Mouse (Mus musculus) cerebellum, adult 8-10 months (tissue): Measurements from ENCODE around the gene Mfsd9.

ENCODE experiments used
- DNase-seq: peaks from one replicate; pipeline ENCODE4 v3.0.0; 2022

Gene Mfsd9

DNA sequence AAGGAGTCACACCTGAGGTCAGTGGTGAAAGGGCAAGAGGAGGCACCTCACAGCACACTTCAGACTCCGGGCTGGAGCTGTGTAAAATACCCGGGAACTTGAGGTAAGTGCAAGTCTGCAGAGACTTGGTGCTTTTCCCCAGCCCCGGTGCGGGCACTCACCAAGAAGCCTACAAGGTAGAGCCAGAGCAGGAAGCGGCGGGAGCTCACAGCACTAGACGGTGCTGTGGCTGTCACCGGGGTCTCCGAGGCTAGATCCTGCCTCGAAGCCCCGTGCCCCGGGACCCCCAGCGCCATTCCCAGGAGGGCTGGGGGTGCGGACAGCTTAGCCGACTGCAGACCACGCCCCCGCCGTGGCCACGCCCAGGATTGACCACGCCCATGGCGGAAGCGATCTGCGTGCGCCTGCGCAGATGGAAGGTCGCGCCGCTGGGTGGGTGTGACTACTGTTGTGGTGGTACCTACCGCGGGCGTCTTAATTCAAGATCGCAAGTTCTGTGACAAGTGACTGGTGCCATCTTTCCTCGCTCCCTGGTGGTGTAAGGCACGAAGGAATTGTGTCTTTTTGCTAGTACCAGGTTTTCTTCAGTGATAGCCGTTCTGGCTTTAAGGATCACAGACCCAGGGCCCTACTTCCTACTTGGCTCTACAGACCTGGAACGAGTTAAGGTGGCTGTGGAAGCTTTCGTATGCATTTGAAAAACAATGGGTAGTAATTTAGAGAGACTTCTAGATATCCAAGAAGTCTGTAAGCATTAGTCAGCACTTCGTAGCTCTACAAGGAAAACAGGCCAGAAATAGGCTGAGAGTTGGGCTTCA lies at the start of gene Mfsd9:
Gene Mfsd9 (minus strand): TSS at position 364 of the 818 bp plus-strand sequence.
- peak; percentile 59 for DNase-seq

DNA sequence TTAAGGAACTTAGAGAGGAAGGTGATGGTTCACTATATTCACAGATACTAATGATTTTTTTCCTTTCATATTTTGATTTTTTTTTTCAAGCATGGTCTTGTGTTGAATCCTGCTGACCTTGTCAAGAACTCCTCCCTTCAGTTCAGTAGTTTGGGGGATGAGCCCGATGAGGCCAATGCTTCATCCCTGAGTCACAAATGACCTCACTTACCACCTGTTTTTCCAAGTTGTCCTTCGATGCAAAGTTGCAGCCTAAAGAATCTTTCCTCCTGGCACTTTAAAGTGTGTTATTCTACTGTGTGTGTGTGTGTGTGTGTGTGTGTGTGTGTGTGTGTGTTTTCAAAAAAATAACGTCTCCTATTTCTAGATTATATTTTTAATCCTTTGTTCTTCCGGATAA lies 45.0 kb upstream of the Mfsd9 start:
- no peak for DNase-seq

DNA sequence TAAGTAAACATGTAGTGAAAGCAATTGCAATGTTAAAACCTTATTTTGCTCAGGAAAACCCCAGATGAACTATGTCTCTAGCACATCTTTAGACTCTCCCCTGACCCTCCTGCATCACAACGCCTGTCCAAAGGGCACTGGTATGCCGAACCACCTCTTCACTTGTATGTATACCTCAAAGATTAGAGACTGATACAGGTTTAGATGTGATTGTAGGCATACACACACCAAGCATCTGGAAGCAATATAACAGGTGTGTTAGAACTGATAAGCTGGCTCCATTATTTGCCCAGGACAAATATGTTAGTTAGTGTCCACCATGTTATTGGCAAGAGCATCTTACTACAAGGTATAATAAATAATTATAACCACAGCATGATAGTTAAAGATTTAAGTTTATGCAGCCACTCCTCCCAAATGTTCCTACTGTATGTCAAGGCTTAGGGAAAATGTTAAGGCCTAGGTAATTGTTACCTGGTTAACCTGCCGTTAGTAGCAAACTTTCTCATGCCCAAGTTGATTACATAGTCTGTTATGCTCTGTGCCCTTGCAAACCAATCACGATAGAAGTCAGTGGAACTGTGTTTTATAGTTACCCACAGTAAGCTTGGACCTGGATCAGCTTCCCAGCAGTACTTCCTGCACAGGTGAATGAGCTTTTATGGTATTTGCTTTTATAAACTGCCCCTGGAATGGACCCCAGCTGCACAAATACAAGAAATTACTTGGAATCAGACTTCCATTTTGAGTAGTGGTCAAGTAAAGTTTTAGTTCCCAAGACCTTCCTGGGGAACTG lies 40.4 kb upstream of the Mfsd9 start:
- no peak for DNase-seq

DNA sequence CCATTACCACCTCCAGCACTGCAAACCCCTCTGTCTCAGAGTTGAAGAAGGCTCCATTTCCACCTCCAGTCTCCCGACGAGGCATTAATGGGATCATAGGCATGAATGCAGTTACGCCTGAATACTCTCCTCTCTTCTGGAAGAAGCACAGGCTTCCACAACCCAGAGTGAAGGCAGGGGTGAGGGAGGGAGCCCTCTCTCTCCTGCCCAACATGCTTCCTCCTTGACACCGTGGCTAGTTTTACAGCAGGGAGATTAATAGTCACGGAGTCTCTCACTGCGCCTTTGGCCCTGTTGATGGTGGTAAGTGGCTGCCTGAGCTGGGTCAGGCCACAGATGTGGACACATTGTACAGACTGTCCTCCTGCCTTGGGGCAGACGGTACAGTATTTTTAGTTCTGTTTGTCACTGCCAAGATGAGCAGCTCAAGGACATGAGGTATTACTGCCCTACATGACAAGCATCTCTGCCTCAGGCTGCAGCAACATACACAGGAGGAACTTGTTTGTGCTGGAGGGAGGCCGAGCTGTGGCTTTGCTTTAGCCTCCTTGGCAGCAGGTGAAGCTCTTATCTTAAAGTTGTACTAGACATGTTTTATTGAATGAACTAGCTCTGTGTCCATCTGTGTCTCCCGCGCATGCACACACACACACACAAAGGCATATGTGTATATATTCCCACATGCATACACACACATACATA lies 38.9 kb upstream of the Mfsd9 start:
- no peak for DNase-seq

DNA sequence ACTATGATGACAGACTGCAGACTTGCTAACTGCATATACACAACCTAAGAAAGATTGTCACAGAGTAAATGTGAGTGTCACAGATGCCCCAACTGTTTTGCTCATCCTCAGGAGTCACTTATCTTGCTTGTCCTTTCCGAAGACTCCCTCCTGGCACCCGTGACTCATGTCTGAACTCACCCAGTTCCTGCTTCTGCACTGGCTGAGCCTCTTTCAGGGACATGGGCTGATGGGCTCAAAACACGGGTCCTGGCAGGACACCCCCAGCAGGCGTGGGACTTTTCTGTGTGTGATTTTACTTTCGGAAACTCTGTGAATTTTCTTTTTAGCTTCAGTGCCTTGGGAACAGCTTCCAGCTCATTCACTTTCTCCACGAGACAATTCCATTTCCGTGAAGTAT lies 35.3 kb upstream of the Mfsd9 start:
- DNase-seq: no peak

DNA sequence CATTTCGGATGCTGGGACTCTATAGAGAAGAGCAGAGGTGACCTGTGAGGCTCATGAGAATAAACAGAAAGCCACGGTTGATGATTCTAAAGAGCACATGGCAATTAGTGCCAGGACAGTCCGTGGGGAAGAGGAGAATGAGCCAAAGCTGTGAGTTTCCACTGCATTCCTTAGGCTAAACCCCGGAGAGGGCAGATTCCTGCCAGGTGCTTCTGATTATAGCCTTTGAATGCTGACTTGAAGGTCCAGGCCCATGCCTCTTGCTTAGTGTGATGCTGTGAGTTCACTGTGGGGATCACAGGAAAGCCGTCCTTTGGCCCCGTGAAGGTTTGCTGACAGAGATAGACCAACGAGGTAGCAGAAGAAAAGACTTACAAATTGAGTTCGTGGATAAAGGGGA lies 34.4 kb upstream of the Mfsd9 start:
- no peak for DNase-seq

DNA sequence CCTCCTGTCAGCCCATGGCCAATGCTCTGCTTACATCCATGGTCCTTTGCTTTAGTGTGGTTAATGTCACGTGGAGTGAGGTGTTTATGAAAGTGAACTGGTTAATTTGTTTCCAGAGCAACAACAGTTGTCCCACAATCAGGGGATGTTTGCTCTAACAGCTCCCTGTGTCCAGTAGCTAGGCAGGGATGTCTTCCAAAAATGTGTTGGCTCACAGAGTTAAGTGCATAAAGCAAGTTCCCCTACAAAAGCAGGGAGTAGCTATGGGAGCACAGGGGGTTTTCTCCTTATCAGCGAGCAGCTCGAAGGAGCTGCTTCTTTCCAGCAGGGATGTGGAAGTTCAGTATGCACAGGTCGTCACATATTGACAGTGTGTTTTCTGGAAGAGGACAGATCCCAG lies 34.0 kb upstream of the Mfsd9 start:
- no peak for DNase-seq

DNA sequence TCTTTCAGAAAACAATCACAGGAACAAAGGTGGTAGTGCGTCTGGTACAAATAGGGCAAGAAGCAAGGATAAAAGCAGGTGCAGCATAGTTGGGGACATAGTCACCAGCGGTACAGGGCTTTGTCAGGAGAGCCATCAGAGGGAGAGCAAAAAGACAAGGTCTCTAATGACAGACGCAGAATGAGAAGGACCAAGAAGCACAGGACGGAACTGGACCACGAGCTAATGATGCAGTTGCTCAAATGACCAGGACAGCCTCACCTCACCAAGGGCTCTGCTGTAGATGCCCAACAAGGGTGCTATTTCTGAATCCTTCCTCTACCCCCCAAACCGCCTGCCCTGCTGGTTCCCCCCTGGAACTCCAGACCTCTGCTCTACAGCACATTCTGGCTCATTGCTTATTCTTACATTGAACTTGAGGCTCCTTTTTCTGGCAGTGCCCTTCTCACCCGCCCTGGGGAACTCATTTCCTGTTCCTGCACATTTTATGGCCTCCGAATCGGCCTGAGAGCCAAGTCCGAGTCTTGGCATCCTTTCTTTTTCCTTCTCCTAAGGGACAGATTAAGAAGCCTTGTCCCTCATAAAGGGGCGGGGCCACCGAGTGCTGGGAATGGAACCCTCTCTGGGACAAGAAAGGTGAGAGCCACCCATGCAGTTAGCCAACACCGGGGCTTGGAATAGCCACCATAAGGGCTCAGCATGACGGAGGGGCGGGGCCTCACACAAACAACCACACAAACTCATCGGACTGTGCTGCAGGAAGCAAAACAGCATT lies 24.8 kb upstream of the Mfsd9 start:
- DNase-seq: no peak

DNA sequence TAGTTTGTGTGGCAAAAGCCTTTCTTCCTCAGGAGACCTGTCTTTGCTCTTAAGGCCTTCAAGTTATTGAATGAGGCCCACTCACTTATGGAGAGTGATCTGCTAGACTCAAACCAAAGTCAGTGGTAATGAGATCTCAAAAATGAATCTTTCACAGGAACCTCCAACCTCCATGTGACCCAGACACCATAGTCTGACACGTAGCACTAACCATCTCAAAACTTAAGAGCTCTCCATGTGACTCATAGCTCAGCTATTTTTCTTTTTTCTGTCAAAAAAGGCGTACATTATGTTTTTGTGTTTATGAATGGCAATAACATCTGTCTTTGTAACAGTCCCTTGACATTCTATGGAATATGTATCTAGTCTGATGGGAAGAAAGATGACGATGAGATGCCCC lies 18.2 kb upstream of the Mfsd9 start:
- no peak for DNase-seq

DNA sequence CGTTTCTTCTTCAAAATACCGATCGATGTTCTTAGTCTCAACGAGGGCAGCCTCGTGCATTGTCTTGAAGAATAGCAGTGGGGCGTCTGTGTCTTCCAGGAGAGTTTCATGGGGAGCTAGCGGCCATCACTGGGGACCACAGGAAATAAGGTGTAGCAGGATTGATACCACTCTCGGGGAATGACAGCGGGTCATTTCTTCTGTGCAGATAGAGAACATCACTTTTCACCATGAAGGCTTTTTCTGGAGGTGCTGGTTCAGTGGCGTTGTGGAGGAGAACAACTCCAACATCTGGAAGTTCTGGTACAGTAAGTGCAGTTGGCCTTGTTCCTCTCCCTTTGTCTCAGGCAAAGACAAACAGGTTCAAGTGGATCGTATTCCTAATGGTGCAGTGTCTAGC lies 15.4 kb upstream of the Mfsd9 start:
- DNase-seq: no peak

DNA sequence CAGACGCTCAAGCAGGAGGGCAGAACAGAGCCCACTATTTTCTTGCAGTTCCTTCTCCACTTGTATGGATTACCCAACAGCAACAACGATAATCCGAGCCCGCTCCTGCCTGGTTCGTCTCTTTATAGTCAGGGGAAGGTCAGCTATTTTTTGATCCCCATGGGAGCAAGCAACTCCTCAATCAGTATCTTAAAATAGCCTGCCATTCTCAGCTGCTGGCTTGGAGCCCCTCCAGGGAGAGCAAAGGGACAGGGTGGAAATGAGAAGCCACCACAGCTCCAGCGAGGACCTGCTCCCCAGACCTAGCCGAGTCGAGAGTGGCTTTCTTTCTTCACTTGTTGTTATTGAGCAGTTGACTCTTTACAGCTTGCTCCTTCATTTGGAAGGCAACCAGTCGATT lies 14.9 kb upstream of the Mfsd9 start, which contains the start of gene Tmem182:
Gene Tmem182 (plus strand): TSS at position 251 of the 400 bp plus-strand sequence.
- no peak for DNase-seq

DNA sequence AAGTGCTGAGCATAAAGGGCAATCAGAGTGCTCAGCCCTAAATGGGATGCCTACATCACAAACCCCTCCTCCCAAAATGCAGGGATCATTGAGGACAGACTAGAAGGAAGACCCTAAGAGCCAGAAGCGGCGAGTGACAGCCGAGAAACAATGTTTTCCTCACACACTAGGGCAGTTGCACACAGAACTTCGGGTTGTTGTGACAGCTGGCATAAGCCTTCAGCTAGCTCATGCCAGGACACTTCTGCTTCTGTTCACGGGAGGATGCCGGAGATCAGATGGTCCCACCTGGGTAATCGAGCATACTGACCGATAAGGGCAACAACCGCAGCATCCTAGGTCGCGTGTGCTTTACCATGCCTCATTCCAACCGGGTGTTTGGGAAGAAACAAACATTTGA lies 13.6 kb upstream of the Mfsd9 start:
- DNase-seq: no peak

DNA sequence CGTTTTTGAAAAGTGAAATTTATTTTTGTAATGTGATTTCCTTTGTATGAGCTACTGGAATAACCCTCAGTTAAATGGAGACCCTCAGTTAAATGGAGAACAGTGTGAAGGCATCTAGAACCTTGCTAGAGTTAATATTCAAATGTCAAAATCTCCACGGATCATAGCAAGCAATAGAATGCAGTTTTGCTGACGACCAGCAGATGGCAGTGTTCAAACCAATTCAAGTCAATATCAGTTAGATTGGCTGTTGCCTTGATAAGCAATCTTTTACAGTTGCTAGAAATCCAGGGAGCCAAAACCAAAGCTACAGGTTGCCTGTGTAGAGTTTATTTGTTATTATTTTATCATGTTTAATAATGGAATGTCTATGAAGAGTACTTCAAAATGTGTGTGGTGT lies 12.3 kb upstream of the Mfsd9 start:
- peak; percentile 25 for DNase-seq

DNA sequence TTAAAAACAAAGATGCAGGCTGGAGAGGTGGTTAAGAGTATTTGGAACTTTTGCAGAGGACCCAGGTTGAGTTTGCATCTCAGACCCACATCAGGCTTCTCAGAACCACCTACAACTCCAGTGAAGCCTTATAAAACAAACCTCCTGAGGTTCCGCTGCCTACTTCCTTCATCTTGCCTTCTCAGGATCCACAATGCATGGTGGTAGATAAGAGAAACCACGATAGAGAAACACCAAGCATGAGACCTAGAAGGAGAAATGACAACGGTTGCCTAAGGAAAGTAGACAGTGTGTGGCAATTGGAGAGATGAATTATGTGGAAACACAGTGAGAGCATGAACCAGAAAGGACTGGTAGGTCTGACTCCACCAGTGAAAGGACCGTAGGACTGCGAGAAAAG lies 10.4 kb upstream of the Mfsd9 start:
- DNase-seq: no peak

DNA sequence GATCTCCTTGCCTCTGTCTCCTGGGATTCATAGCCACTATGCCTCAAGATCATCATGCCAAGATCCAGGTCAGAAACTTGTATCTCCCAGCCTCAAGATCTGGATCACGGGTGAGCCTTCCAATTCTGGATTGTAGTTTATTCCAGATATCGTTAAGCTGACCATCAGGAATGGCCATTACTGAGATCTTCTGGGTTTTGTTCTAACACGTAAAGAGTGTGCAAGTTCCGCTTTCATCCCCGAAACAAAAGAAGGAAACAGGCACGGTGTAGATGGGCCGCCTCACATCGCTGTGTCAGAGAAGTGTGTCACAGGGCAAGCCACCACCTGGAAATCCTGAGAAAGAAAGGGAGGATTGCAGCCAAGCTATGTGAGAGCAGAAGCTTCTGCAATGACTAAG lies 8.6 kb upstream of the Mfsd9 start:
- no peak for DNase-seq

DNA sequence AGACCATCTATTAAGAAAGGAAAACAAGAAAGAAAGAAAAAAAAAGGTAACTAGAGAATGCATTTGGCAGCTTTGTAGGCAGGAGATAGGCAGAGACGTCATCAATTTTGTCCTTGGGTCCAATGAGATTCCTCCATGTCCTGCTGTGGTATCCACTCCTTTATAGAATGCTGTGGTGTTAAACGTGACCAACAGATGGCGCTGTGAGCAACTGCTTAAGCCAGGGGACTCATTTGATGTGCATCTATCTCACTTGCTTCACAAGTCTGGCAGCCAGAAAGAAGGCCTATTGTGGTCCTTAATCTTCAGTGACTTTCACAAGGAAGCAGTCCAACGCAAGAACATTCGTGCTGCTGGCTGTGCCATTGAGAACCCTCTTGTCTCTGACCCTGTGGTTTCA lies 6.9 kb upstream of the Mfsd9 start:
- peak; percentile 12 for DNase-seq

DNA sequence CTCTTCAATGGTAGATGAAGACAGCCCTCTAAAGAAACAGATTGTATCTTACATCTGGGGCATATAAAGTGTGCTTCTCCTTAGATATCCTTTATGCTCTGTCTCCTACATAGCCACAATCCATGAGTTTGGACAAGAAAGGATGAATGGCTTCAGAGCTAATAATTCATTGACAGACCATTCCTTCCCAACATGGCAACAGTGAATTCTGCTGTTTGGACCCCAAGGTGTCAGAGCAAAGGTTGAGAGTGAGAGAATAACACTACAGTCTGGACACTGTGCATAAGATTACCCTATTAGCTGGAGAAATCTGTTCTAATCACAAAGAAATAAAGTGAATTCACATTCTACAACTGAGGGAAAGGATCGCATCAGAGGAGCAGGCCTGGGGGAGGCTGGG lies 5.0 kb upstream of the Mfsd9 start:
- DNase-seq: no peak

DNA sequence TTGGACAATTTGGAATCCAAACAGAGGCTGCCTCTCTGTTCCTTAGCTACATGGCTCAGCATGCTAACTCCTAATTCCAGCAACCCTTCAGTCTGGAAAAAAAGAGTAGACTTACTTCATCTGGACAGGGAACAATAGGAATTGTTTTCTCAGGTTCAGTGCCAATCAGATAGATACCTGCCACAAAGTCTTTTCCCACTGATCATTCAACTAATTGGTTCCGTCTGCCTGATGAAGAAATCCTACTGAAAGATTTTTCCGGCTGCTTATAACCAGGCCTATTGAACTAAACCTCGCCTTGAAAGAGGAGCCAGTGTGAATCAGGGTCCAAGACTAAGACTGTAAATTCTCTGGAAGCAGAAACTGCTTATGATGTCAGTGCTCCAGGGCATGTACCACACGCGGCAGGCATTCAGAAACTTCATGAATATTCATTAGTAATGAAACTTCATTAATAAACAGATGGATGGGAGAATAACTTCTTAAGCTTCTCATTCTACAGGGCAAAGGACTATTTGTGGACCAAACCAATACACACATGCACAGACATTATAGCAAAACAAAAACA lies 737 bp downstream of the Mfsd9 start:
- DNase-seq: no peak

DNA sequence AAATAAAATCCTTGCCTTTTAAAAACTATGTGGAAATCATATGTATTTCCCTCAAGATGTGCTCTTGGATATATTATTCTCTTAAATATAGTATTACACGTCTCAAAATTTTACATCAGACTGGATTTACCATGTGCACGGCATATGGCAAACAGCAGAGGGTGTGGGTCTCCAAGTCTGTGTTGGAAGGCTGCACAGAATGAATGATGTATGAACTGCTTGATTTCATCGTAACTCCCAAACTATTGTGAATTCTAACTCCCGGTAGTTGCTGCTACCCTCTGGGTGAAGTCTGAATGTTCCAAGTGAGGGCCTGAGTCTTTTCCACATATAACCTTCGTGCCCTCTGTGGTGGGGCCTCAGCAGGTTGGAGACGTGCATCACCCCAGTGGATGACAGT lies 1.5 kb downstream of the Mfsd9 start:
- DNase-seq: no peak

DNA sequence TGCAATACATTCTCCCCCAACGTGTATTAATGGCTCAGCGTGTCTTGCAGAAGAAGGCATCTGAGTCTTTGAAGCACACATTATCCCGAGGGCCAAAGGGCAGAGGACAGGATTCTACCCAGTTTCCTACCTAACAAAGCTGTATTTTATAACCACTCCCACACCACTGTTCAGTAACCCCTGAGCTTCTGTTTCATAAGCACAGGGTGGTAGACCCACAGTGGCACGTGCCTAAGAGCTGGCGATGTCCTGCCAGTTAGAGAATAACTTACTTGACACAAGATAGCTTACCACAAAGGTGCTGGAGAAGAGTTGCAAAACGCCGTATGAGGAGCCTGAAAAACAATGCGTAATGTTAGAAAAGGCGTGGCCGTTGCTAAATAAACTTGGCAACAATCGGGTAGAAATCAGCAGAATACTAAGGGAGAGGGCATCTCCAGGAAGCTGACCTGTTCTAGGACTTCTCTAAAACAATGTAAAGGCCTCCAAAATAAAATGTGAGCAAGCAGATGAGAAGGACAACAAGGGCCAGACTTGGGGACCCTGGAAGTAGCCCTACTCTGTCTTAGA lies 4.5 kb downstream of the Mfsd9 start:
- DNase-seq: no peak

DNA sequence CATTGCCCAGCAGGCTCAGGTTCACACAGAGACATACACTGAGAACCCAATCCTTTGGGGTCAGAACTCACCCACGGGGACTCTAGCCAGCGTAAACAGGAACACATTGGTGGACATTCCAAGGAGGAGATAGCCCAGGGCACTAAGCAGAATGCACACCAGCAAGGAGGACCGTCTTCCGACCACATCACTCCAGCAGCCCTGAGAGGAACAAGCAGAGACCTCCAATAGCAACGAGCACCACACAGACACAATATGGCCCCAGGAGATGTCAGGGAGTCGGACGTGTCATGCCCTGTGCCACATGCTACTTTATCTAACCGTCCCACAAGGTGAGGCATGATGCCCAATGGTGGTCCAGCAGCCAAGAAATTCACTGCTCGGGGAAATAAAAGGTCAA lies 6.2 kb downstream of the Mfsd9 start:
- DNase-seq: no peak

DNA sequence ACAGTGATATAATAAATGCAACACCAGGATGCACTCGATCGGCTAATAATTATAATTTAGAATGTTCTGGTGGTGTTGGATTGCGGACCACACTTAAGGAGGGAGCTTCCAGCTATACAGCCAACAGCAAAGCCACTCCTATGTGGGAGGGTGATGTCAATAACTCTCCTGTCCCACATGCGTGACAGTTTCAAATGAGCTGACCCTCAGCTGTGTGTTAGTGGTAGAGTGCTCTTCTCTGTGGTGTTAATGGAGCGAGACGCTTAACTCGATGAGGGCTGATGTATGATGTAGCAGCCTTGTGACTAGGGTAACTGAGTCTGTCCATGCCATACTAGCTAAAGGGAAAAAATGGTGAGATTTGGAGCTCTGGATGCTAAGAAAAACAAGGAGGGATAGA lies 7.0 kb downstream of the Mfsd9 start:
- DNase-seq: no peak
